Mouse (Mus musculus): ENCODE data around the gene Dkk3. TPM values are rescaled to one million over a fixed set of nuclear protein-coding genes. Genes with fewer than 3 reads are reported as not detected.
"Not testable (repeated sequence)": the region's sequence is repeated elsewhere in the genome, so short reads cannot be mapped to it uniquely, and the experiment has no call there.

The Dkk3 gene
- polyA plus RNA-seq, 1 experiment: 16.8 TPM

- no peak for TF ChIP-seq POLR2A (IDR thresholded peaks at IDR 0.05; ENCODE audit: low read depth, low read length)
- no peak for TF ChIP-seq CTCF (conservative IDR thresholded peaks at IDR 0.05; ENCODE audit: insufficient read depth, insufficient read length, low read depth, low read length)
- H3K4me3 ChIP-seq (ENCODE audit: insufficient read depth, low read depth, low read length): no peak overlapping the region
- H3K27me3 ChIP-seq (replicated peaks; ENCODE audit: control insufficient read depth, insufficient read depth, low read length): no peaks in the 10 kb centered on the region
- WGBS: 38% methylated on average over 10 of the region's 10 CpGs
- DNase-seq: no peak
- H3K4me1 ChIP-seq (ENCODE audit: control insufficient read depth, insufficient read depth, low read length): no peaks in the 10 kb centered on the region
- H3K36me3 ChIP-seq (ENCODE audit: control insufficient read depth, insufficient read depth, low read length): no peaks in the 10 kb centered on the region
- no peak overlapping the region for H3K27ac ChIP-seq (ENCODE audit: insufficient read depth, low read depth, low read length)
Measured at GRCm38 (mm10) chr7:112169955-112170692, 11.3 kb upstream of the Dkk3 start.

- TF ChIP-seq CTCF (conservative IDR thresholded peaks at IDR 0.05; ENCODE audit: insufficient read depth, insufficient read length, low read depth, low read length) (no peak), POLR2A (IDR thresholded peaks at IDR 0.05; ENCODE audit: low read depth, low read length) (no peak)
- no peaks in the 10 kb centered on the region for H3K4me1 ChIP-seq (ENCODE audit: control insufficient read depth, insufficient read depth, low read length)
- DNase-seq: no peak
- H3K4me3 ChIP-seq (ENCODE audit: insufficient read depth, low read depth, low read length): no peak overlapping the region
- no peak overlapping the region for H3K27ac ChIP-seq (ENCODE audit: insufficient read depth, low read depth, low read length)
- WGBS: 80% methylated on average over 4 of the region's 4 CpGs
- no peaks in the 10 kb centered on the region for H3K36me3 ChIP-seq (ENCODE audit: control insufficient read depth, insufficient read depth, low read length)
- H3K27me3 ChIP-seq (replicated peaks; ENCODE audit: control insufficient read depth, insufficient read depth, low read length): no peaks in the 10 kb centered on the region
Measured at GRCm38 (mm10) chr7:112165593-112165992, 6.7 kb upstream of the Dkk3 start.

- H3K4me1 ChIP-seq (ENCODE audit: control insufficient read depth, insufficient read depth, low read length); H3K27ac ChIP-seq (ENCODE audit: insufficient read depth, low read depth, low read length); DNase-seq; H3K4me3 ChIP-seq (ENCODE audit: insufficient read depth, low read depth, low read length); H3K36me3 ChIP-seq (ENCODE audit: control insufficient read depth, insufficient read depth, low read length); H3K27me3 ChIP-seq (replicated peaks; ENCODE audit: control insufficient read depth, insufficient read depth, low read length): not testable (repeated sequence)
- WGBS: 92% methylated on average over 4 of the region's 4 CpGs
Measured at GRCm38 (mm10) chr7:112165032-112165431, 6.2 kb upstream of the Dkk3 start.

GRCm38 (mm10) chr7:112164430-112164829, 5.6 kb upstream of the Dkk3 start:
- Histone ChIP-seq H3K4me1 (ENCODE audit: control insufficient read depth, insufficient read depth, low read length) (no peaks in the 10 kb centered on the region), H3K4me3 (ENCODE audit: insufficient read depth, low read depth, low read length) (no peak overlapping the region), H3K36me3 (ENCODE audit: control insufficient read depth, insufficient read depth, low read length) (no peaks in the 10 kb centered on the region), H3K27me3 (replicated peaks; ENCODE audit: control insufficient read depth, insufficient read depth, low read length) (no peaks in the 10 kb centered on the region), H3K27ac (ENCODE audit: insufficient read depth, low read depth, low read length) (no peak overlapping the region)
- 91% methylated on average over 3 of the region's 3 CpGs for WGBS
- TF ChIP-seq POLR2A (IDR thresholded peaks at IDR 0.05; ENCODE audit: low read depth, low read length) (no peak), CTCF (conservative IDR thresholded peaks at IDR 0.05; ENCODE audit: insufficient read depth, insufficient read length, low read depth, low read length) (no peak)
- no peak for DNase-seq

- H3K4me3 ChIP-seq (ENCODE audit: insufficient read depth, low read depth, low read length): no peak overlapping the region
- no peak for DNase-seq
- H3K36me3 ChIP-seq (ENCODE audit: control insufficient read depth, insufficient read depth, low read length): no peaks in the 10 kb centered on the region
- no peaks in the 10 kb centered on the region for H3K4me1 ChIP-seq (ENCODE audit: control insufficient read depth, insufficient read depth, low read length)
- H3K27ac ChIP-seq (ENCODE audit: insufficient read depth, low read depth, low read length): no peak overlapping the region
- TF ChIP-seq CTCF (conservative IDR thresholded peaks at IDR 0.05; ENCODE audit: insufficient read depth, insufficient read length, low read depth, low read length): no peak; the same call in 1 of the 2 replicates
- TF ChIP-seq POLR2A (IDR thresholded peaks at IDR 0.05; ENCODE audit: low read depth, low read length): no peak
- no peaks in the 10 kb centered on the region for H3K27me3 ChIP-seq (replicated peaks; ENCODE audit: control insufficient read depth, insufficient read depth, low read length)
- 56% methylated on average over 5 of the region's 6 CpGs for WGBS
Measured at GRCm38 (mm10) chr7:112159835-112160234, 978 bp upstream of the Dkk3 start.

GRCm38 (mm10) chr7:112158316-112158741, 528 bp downstream of the Dkk3 start:
- H3K27ac ChIP-seq (ENCODE audit: insufficient read depth, low read depth, low read length): no peak overlapping the region
- no peaks in the 10 kb centered on the region for H3K27me3 ChIP-seq (replicated peaks; ENCODE audit: control insufficient read depth, insufficient read depth, low read length)
- H3K4me1 ChIP-seq (ENCODE audit: control insufficient read depth, insufficient read depth, low read length): no peaks in the 10 kb centered on the region
- no peaks in the 10 kb centered on the region for H3K36me3 ChIP-seq (ENCODE audit: control insufficient read depth, insufficient read depth, low read length)
- 3% methylated on average over 23 of the region's 23 CpGs for WGBS
- DNase-seq: peak; percentile 17
- H3K4me3 ChIP-seq (ENCODE audit: insufficient read depth, low read depth, low read length): peak overlapping the region; percentile 48
- TF ChIP-seq POLR2A (IDR thresholded peaks at IDR 0.05; ENCODE audit: low read depth, low read length): no peak
- TF ChIP-seq CTCF (conservative IDR thresholded peaks at IDR 0.05; ENCODE audit: insufficient read depth, insufficient read length, low read depth, low read length): no peak

- DNase-seq: peak; percentile 54
- Histone ChIP-seq H3K4me3 (ENCODE audit: insufficient read depth, low read depth, low read length) (peak overlapping the region; percentile 48), H3K27ac (ENCODE audit: insufficient read depth, low read depth, low read length) (no peak overlapping the region), H3K27me3 (replicated peaks; ENCODE audit: control insufficient read depth, insufficient read depth, low read length) (no peaks in the 10 kb centered on the region), H3K4me1 (ENCODE audit: control insufficient read depth, insufficient read depth, low read length) (no peaks in the 10 kb centered on the region), H3K36me3 (ENCODE audit: control insufficient read depth, insufficient read depth, low read length) (no peaks in the 10 kb centered on the region)
- WGBS: 14% methylated on average over 23 of the region's 23 CpGs
- no peak for TF ChIP-seq CTCF (conservative IDR thresholded peaks at IDR 0.05; ENCODE audit: insufficient read depth, insufficient read length, low read depth, low read length)
Measured at GRCm38 (mm10) chr7:112157584-112158315, 1.1 kb downstream of the Dkk3 start.

Measured in kidney, adult 2 months (tissue).